Comparison of ENCODE assay signal across 7 mouse cellular contexts in genomic region chr9:61945973-61946611, GRCm38 (mm10). TPM values are rescaled to one million over a fixed set of nuclear protein-coding genes. Genes with fewer than 3 reads are reported as not detected.
A peak's percentile ranks its signal among the peaks of the same experiment; 100 is the strongest.
DNase-seq lines count a peak whose midpoint lies in the region; ATAC-seq and TF ChIP-seq lines count a peak whose summit lies in the region.

No protein-coding gene starts in this region.

- H3K27ac ChIP-seq in cortical plate, adult 2 months (ENCODE audit: insufficient read depth, low read length) = no peak overlapping the region
- peak overlapping the region; percentile 70 for H3K27ac ChIP-seq in hindbrain, embryonic 12.5 days
- peak overlapping the region; percentile 46 for H3K27ac ChIP-seq in liver, embryonic 14.5 days
- no peak overlapping the region for H3K27ac ChIP-seq in neural tube, embryonic 14.5 days (ENCODE audit: low read depth, low read length)

- no peaks in the 10 kb centered on the region for H3K9me3 ChIP-seq in hindbrain, embryonic 12.5 days (replicated peaks)
- H3K9me3 ChIP-seq in liver, embryonic 14.5 days (ENCODE audit: control insufficient read depth, low read length) = no peaks in the 10 kb centered on the region
- H3K9me3 ChIP-seq in neural tube, embryonic 14.5 days (ENCODE audit: control insufficient read depth, low read length) = no peaks in the 10 kb centered on the region

- H3K4me1 ChIP-seq in cortical plate, adult 2 months (ENCODE audit: control insufficient read depth, insufficient read depth, low read length) = no peaks in the 10 kb centered on the region
- H3K4me1 ChIP-seq in hindbrain, embryonic 12.5 days = peaks cover 18% of the 10 kb centered on the region
- peaks cover 13 to 19% of the 10 kb centered on the region in 2 experiments for H3K4me1 ChIP-seq in liver, embryonic 14.5 days (replicated peaks; ENCODE audit: control insufficient read depth in 2 of 2, insufficient read depth in 2 of 2, low read length in 1 of 2)
- peaks cover 8% of the 10 kb centered on the region for H3K4me1 ChIP-seq in neural tube, embryonic 14.5 days (ENCODE audit: control insufficient read depth, insufficient read depth, low read length)

- peak; percentile 83 for ATAC-seq in hindbrain, embryonic 12.5 days (ENCODE audit: low FRiP score)
- peak; percentile 78 for ATAC-seq in liver, embryonic 14.5 days (ENCODE audit: insufficient read depth)
- ATAC-seq in neural tube, embryonic 14.5 days (ENCODE audit: low read depth) = peak; percentile 84

- H3K36me3 ChIP-seq in hindbrain, embryonic 12.5 days = peaks cover 5% of the 10 kb centered on the region; the same call in 1 of the 2 replicates
- H3K36me3 ChIP-seq in liver, embryonic 14.5 days (replicated peaks; ENCODE audit: control insufficient read depth, insufficient read depth, low read depth) = peaks cover 37% of the 10 kb centered on the region
- no peaks in the 10 kb centered on the region for H3K36me3 ChIP-seq in neural tube, embryonic 14.5 days (ENCODE audit: control insufficient read depth, insufficient read depth, low read length)

- peak overlapping the region; percentile 47 for H3K4me3 ChIP-seq in cortical plate, adult 2 months (ENCODE audit: insufficient read depth, low read length)
- peak overlapping the region; percentile 75 for H3K4me3 ChIP-seq in hindbrain, embryonic 12.5 days
- H3K4me3 ChIP-seq in liver, embryonic 14.5 days (ENCODE audit: insufficient read depth in 1 of 2, low read depth in 2 of 2, low read length in 2 of 2) = peak overlapping the region; percentile 76 to 83
- H3K4me3 ChIP-seq in neural tube, embryonic 14.5 days (ENCODE audit: low read depth, low read length) = peak overlapping the region; percentile 61

- no peaks in the 10 kb centered on the region for H3K27me3 ChIP-seq in hindbrain, embryonic 12.5 days
- no peaks in the 10 kb centered on the region; the same call in 1 of the 2 replicates for H3K27me3 ChIP-seq in liver, embryonic 14.5 days (ENCODE audit: control insufficient read depth, insufficient read depth, low read length)
- H3K27me3 ChIP-seq in neural tube, embryonic 14.5 days (ENCODE audit: control insufficient read depth, insufficient read depth, low read length) = no peaks in the 10 kb centered on the region

- peak overlapping the region; percentile 82 for H3K9ac ChIP-seq in hindbrain, embryonic 12.5 days
- peak overlapping the region; percentile 77 for H3K9ac ChIP-seq in liver, embryonic 14.5 days (replicated peaks)
- peak overlapping the region; percentile 50 for H3K9ac ChIP-seq in neural tube, embryonic 14.5 days (replicated peaks; ENCODE audit: low read depth, low read length)

- no peak for TF ChIP-seq CTCF in cortical plate, adult 2 months (IDR thresholded peaks at IDR 0.05; ENCODE audit: extremely low read depth, insufficient read depth, low read length)
- no peak for TF ChIP-seq CTCF in liver, embryonic 14.5 days (IDR thresholded peaks at IDR 0.05; ENCODE audit: low read depth)

- TF ChIP-seq EP300 in liver, embryonic 14.5 days (IDR thresholded peaks at IDR 0.05; ENCODE audit: low read depth) = peak; percentile 27; the same call in 1 of the 2 replicates

- peak; percentile 21 for DNase-seq in urinary bladder, postnatal 14 days (ENCODE audit: low spot score)
- DNase-seq in urinary bladder, postnatal 36 days (ENCODE audit: low spot score in 2 of 2) = no peak
- peak; percentile 52 to 59 (median 54) for DNase-seq in liver, embryonic 14.5 days (ENCODE audit: low read depth in 3 of 3, low spot score in 3 of 3)
- DNase-seq in left cerebral cortex, adult 11 months (ENCODE audit: low spot score) = no peak

- under 1% methylated on average over 35 of the region's 38 CpGs for WGBS in hindbrain, embryonic 12.5 days
- WGBS in liver, embryonic 14.5 days (ENCODE audit: insufficient replicate concordance) = 0% methylated on average over 37 of the region's 38 CpGs
- WGBS in neural tube, embryonic 14.5 days = under 1% methylated on average over 34 of the region's 38 CpGs

- H3K4me2 ChIP-seq in hindbrain, embryonic 12.5 days (replicated peaks) = peak overlapping the region; percentile 97
- H3K4me2 ChIP-seq in liver, embryonic 14.5 days (ENCODE audit: low read depth) = peak overlapping the region; percentile 54
- H3K4me2 ChIP-seq in neural tube, embryonic 14.5 days (ENCODE audit: low read depth, low read length) = peak overlapping the region; percentile 100

- TF ChIP-seq POLR2A in cortical plate, adult 2 months (IDR thresholded peaks at IDR 0.05; ENCODE audit: extremely low read depth, insufficient read depth, low read length) = no peak

RNA-seq across cellular contexts. Expression of gene Kif23, which starts 0.5 kb away (rescaled TPM):
- 2.0 and 2.2 TPM in 2 replicates for polyA plus RNA-seq in cortical plate, adult 2 months (2012; rRNA removed)
- 72.2 and 75.6 TPM in 2 replicates for polyA plus RNA-seq in hindbrain, embryonic 12.5 days (2016; fragmentation: Nextera tagmentation; extraction: Ambion mirVana)
- polyA plus RNA-seq in liver, embryonic 14.5 days (2012; rRNA removed) = 27.9 and 44.3 TPM in 2 replicates
- 61.9 and 68.8 TPM in 2 replicates for polyA plus RNA-seq in liver, embryonic 14.5 days (2014; fragmentation: Nextera tagmentation; extraction: Ambion mirVana)
- polyA plus RNA-seq in neural tube, embryonic 14.5 days (2014; fragmentation: Nextera tagmentation; extraction: Ambion mirVana) = 7.6 and 12.9 TPM in 2 replicates

RNA-seq across cellular contexts. Expression of gene Rplp1, which starts 31.8 kb away (rescaled TPM):
- polyA plus RNA-seq in cortical plate, adult 2 months (2012; rRNA removed) = 3,951 and 3,959 TPM in 2 replicates
- polyA plus RNA-seq in hindbrain, embryonic 12.5 days (2016; fragmentation: Nextera tagmentation; extraction: Ambion mirVana) = 692 and 796 TPM in 2 replicates
- polyA plus RNA-seq in liver, embryonic 14.5 days (2012; rRNA removed) = 6,111 and 7,314 TPM in 2 replicates
- polyA plus RNA-seq in liver, embryonic 14.5 days (2014; fragmentation: Nextera tagmentation; extraction: Ambion mirVana) = 1,539 and 1,562 TPM in 2 replicates
- polyA plus RNA-seq in neural tube, embryonic 14.5 days (2014; fragmentation: Nextera tagmentation; extraction: Ambion mirVana) = 964 and 1,031 TPM in 2 replicates

Comparison
In these comparisons a context has a peak if more than half of its experiments do, and no peak if none do; other contexts are left out.
1. DNase-seq: peak in urinary bladder, postnatal 14 days (single experiment) and liver, embryonic 14.5 days (3 of 3); none in urinary bladder, postnatal 36 days (0 of 2) and left cerebral cortex, adult 11 months (single experiment).
2. H3K27ac ChIP-seq: peak in hindbrain, embryonic 12.5 days (single experiment) and liver, embryonic 14.5 days (single experiment); none in cortical plate, adult 2 months (single experiment) and neural tube, embryonic 14.5 days (single experiment).
3. Peak in every context shown above with its lines, with median percentiles within 50 percentile points of each other: H3K4me3 ChIP-seq, ATAC-seq, H3K4me2 ChIP-seq and H3K9ac ChIP-seq.